Mouse (Mus musculus) midbrain, postnatal 0 days (tissue): ENCODE measurements at regions not wholly inside any gene's neighbourhood (a gene's known extent, or its start where the extent isn't known, plus 50 kb on each side); places are given as distances from the start of the nearest gene placed in this dataset.

ENCODE experiments used
- ATAC-seq: fragments of 200-750 bp; cut with Nextera tagmentation; 2 replicates; pipeline ENCODE4 v1.8.0; 2017; ENCODE audit warnings: moderate number of reproducible peaks, mild to moderate bottlenecking, moderate TSS enrichment, moderate library complexity; ENCODE audit not compliant: low FRiP score
- DNase-seq: peaks from one replicate; pipeline ENCODE4 v3.0.0-alpha.2; 2015; ENCODE audit warnings: low spot score
- H3K27ac ChIP-seq: fragments of 300-500 bp; sonication (generic); 2 replicates; pipeline ENCODE4 v1.5.1; 2014; ENCODE audit warnings: low read depth, mild to moderate bottlenecking, low read length, mixed read lengths
- H3K27me3 ChIP-seq: fragments of 300-500 bp; sonication (generic); 2 replicates; pipeline ENCODE4 v1.6.1; 2014; ENCODE audit warnings: low read length, control low read depth, mixed read lengths; ENCODE audit not compliant: insufficient read depth
- H3K36me3 ChIP-seq: fragments of 300-500 bp; sonication (generic); 2 replicates; pipeline ENCODE4 v1.6.1; 2014; ENCODE audit warnings: low read length, control low read depth, mixed read lengths; ENCODE audit not compliant: insufficient read depth
- H3K4me1 ChIP-seq: fragments of 300-500 bp; sonication (generic); 2 replicates; pipeline ENCODE4 v1.6.1; 2014; ENCODE audit warnings: mild to moderate bottlenecking, control low read depth, antibody characterized with exemption, low read length, mixed read lengths; ENCODE audit not compliant: insufficient read depth
- H3K4me2 ChIP-seq: fragments of 300-500 bp; sonication (generic); 2 replicates; pipeline ENCODE4 v1.6.1; 2014; ENCODE audit warnings: low read depth, mild to moderate bottlenecking, low read length, mixed read lengths; ENCODE audit not compliant: poor library complexity, severe bottlenecking
- H3K4me3 ChIP-seq: fragments of 300-500 bp; sonication (generic); 2 replicates; pipeline ENCODE4 v1.5.1; 2014; ENCODE audit warnings: low read depth, mild to moderate bottlenecking, low read length, moderate library complexity
- H3K9ac ChIP-seq: fragments of 300-500 bp; sonication (generic); replicated peaks from 2 replicates; pipeline ENCODE4 v1.6.1; 2014; ENCODE audit warnings: mild to moderate bottlenecking, low read length, moderate library complexity, mixed read lengths; ENCODE audit not compliant: poor library complexity, severe bottlenecking
- H3K9me3 ChIP-seq: fragments of 300-500 bp; sonication (generic); 2 replicates; pipeline ENCODE4 v1.6.1; 2016; ENCODE audit warnings: low read length, control low read depth
- CTCF ChIP-seq: IDR thresholded peaks from 2 replicates; pipeline ENCODE4 v1.5.1; 2016; ENCODE audit warnings: antibody characterized with exemption, mild to moderate bottlenecking
- WGBS: fragments of 180-500 bp; shearing (Covaris S2); extraction: QIAGEN DNeasy Blood & Tissue Kit; methylation state at CpG from one replicate; pipeline ENCODE4 v1.1.7; 2014; 5-methylcytosine and 5-hydroxymethylcytosine counted together

- no peaks in the 10 kb centered on the region for H3K36me3 ChIP-seq
- 50% methylated on average over 4 of the region's 4 CpGs for WGBS
- ATAC-seq: no peak
Observed at GRCm38 (mm10) chr8:87128593-87128992, 243.5 kb upstream of the N4bp1 start.

GRCm38 (mm10) chr8:87116190-87116765 is 231.2 kb upstream of the N4bp1 start:
- ATAC-seq: no peak
- no peak overlapping the region for H3K9ac ChIP-seq
- no peaks in the 10 kb centered on the region for H3K4me1 ChIP-seq
- DNase-seq: peak; percentile 41
- no peak for TF ChIP-seq CTCF
- no peak overlapping the region for H3K4me3 ChIP-seq
- no peak overlapping the region for H3K27ac ChIP-seq
- H3K9me3 ChIP-seq: no peaks in the 10 kb centered on the region
- H3K4me2 ChIP-seq: no peak overlapping the region
- no peaks in the 10 kb centered on the region for H3K36me3 ChIP-seq
- no peaks in the 10 kb centered on the region for H3K27me3 ChIP-seq
- WGBS: 88% methylated on average over 14 of the region's 14 CpGs

More at GRCm38 (mm10) chr8:87128593-87128992, 243.5 kb upstream of the N4bp1 start:
- Histone ChIP-seq H3K9ac (no peak overlapping the region), H3K27ac (no peak overlapping the region), H3K27me3 (no peaks in the 10 kb centered on the region), H3K9me3 (no peaks in the 10 kb centered on the region), H3K4me2 (no peak overlapping the region), H3K4me1 (no peaks in the 10 kb centered on the region), H3K4me3 (no peak overlapping the region)
- TF ChIP-seq CTCF: no peak
- DNase-seq: peak; percentile 70

- no peak overlapping the region for H3K4me3 ChIP-seq
- H3K9me3 ChIP-seq: no peaks in the 10 kb centered on the region
- H3K4me1 ChIP-seq: no peaks in the 10 kb centered on the region
- WGBS: 79% methylated on average over 7 of the region's 7 CpGs
- H3K36me3 ChIP-seq: no peaks in the 10 kb centered on the region
- H3K4me2 ChIP-seq: no peak overlapping the region
- no peak overlapping the region for H3K9ac ChIP-seq
- TF ChIP-seq CTCF: no peak
- ATAC-seq (no peak), DNase-seq (no peak)
- H3K27ac ChIP-seq: no peak overlapping the region
- H3K27me3 ChIP-seq: no peaks in the 10 kb centered on the region
Observed at GRCm38 (mm10) chr8:87112355-87112754, 227.3 kb upstream of the N4bp1 start.

GRCm38 (mm10) chr8:87105106-87105505 is 220.0 kb upstream of the N4bp1 start:
- DNase-seq (peak; percentile 34), ATAC-seq (no peak; the same call in 1 of the 2 replicates)
- no peak overlapping the region for H3K4me2 ChIP-seq
- H3K4me1 ChIP-seq: 0 out of 2 replicates have a peak, but pooled peaks cover 2% of the 10 kb centered on the region
- TF ChIP-seq CTCF: no peak
- H3K9ac ChIP-seq: no peak overlapping the region
- H3K36me3 ChIP-seq: no peaks in the 10 kb centered on the region
- H3K27me3 ChIP-seq: no peaks in the 10 kb centered on the region
- H3K9me3 ChIP-seq: no peaks in the 10 kb centered on the region
- H3K27ac ChIP-seq: no peak overlapping the region
- H3K4me3 ChIP-seq: no peak overlapping the region
- WGBS: 24% methylated on average over 7 of the region's 7 CpGs

- WGBS: 63% methylated on average over 2 of the region's 2 CpGs
- H3K27me3 ChIP-seq: no peaks in the 10 kb centered on the region
Observed at GRCm38 (mm10) chr8:87095211-87095610, 210.2 kb upstream of the N4bp1 start.

GRCm38 (mm10) chr8:87094685-87095084 is 209.6 kb upstream of the N4bp1 start:
- Histone ChIP-seq H3K4me1 (no peaks in the 10 kb centered on the region), H3K4me3 (no peak overlapping the region), H3K36me3 (no peaks in the 10 kb centered on the region), H3K9me3 (no peaks in the 10 kb centered on the region), H3K27ac (no peak overlapping the region), H3K27me3 (no peaks in the 10 kb centered on the region), H3K9ac (no peak overlapping the region), H3K4me2 (no peak overlapping the region)
- no peak for TF ChIP-seq CTCF
- ATAC-seq (no peak), DNase-seq (no peak)
- WGBS: 79% methylated on average over 4 of the region's 4 CpGs

More at GRCm38 (mm10) chr8:87095211-87095610, 210.2 kb upstream of the N4bp1 start:
- DNase-seq: no peak
- H3K9ac ChIP-seq: no peak overlapping the region
- no peak overlapping the region for H3K4me3 ChIP-seq
- no peak for ATAC-seq
- no peaks in the 10 kb centered on the region for H3K4me1 ChIP-seq
- no peak overlapping the region for H3K4me2 ChIP-seq
- no peaks in the 10 kb centered on the region for H3K36me3 ChIP-seq
- H3K9me3 ChIP-seq: no peaks in the 10 kb centered on the region
- no peak for TF ChIP-seq CTCF
- H3K27ac ChIP-seq: no peak overlapping the region
